Mouse (Mus musculus) heart, postnatal 0 days (tissue): ENCODE data around the gene Tfip11. TPM values are rescaled to one million over a fixed set of nuclear protein-coding genes. Genes with fewer than 3 reads are reported as not detected.

Source experiments
- ATAC-seq: fragments of 200-750 bp; cut with Nextera tagmentation; 2 replicates; pipeline ENCODE4 v1.8.0; 2017; ENCODE audit warnings: low read depth, moderate number of reproducible peaks, moderate library complexity; ENCODE audit not compliant: insufficient read depth
- DNase-seq: peaks from one replicate; pipeline ENCODE4 v3.0.0-alpha.2; 2016; ENCODE audit warnings: low spot score
- H3K27ac ChIP-seq: fragments of 300-500 bp; sonication (generic); 2 replicates; pipeline ENCODE4 v1.5.1; 2014; ENCODE audit warnings: low read depth, mild to moderate bottlenecking
- H3K27me3 ChIP-seq: fragments of 300-500 bp; sonication (generic); 2 replicates; pipeline ENCODE4 v1.6.1; 2014; ENCODE audit warnings: low read length, mixed read lengths; ENCODE audit not compliant: control insufficient read depth, insufficient read depth
- H3K36me3 ChIP-seq: fragments of 300-500 bp; sonication (generic); replicated peaks from 2 replicates; pipeline ENCODE4 v1.6.1; 2014; ENCODE audit warnings: low read length, mixed read lengths; ENCODE audit not compliant: control insufficient read depth, insufficient read depth
- H3K4me1 ChIP-seq: fragments of 300-500 bp; sonication (generic); 2 replicates; pipeline ENCODE4 v1.6.1; 2014; ENCODE audit warnings: antibody characterized with exemption; ENCODE audit not compliant: control insufficient read depth, insufficient read depth
- H3K4me2 ChIP-seq: fragments of 300-500 bp; sonication (generic); 2 replicates; pipeline ENCODE4 v1.6.1; 2014; ENCODE audit warnings: low read depth, mild to moderate bottlenecking, low read length, moderate library complexity
- H3K4me3 ChIP-seq: fragments of 300-500 bp; sonication (generic); 2 replicates; pipeline ENCODE4 v1.5.1; 2014; ENCODE audit warnings: low read depth, low read length
- H3K9ac ChIP-seq: fragments of 300-500 bp; sonication (generic); replicated peaks from 2 replicates; pipeline ENCODE4 v1.6.1; 2014; ENCODE audit warnings: low read depth, low read length, mixed read lengths
- H3K9me3 ChIP-seq: fragments of 300-500 bp; sonication (generic); replicated peaks from 2 replicates; pipeline ENCODE4 v1.6.1; 2016; ENCODE audit warnings: low read length; ENCODE audit not compliant: control insufficient read depth
- CTCF ChIP-seq: IDR thresholded peaks from 2 replicates; pipeline ENCODE4 v1.5.1; 2016; ENCODE audit warnings: antibody characterized with exemption, control low read depth, low read depth
- EP300 ChIP-seq: IDR thresholded peaks from 2 replicates; pipeline ENCODE4 v1.6.1; 2016; ENCODE audit warnings: antibody characterized with exemption, low read depth
- WGBS: fragments of 180-500 bp; shearing (Covaris S2); extraction: QIAGEN DNeasy Blood & Tissue Kit; methylation state at CpG from one replicate; pipeline ENCODE4 v1.1.7; 2014; 5-methylcytosine and 5-hydroxymethylcytosine counted together
- polyA plus RNA-seq: library from polyadenylated mRNA; unstranded; fragments of >200 nt; fragmentation: Nextera tagmentation; extraction: Ambion mirVana; gene quantifications from 2 replicates; pipeline ENCODE4 v1.2.1, GENCODE M21; 2015
- total RNA-seq: library from RNA; depleted of rRNA; stranded (reverse); fragments of >200 nt; gene quantifications from 2 replicates; pipeline ENCODE4 v1.2.3, GENCODE M21; 2014; ENCODE audit warnings: low replicate concordance; rRNA removed

Tfip11 gene
- 6.5 and 11.4 TPM in 2 replicates for total RNA-seq
- 11.7 TPM in 2 replicates for polyA plus RNA-seq

GRCm38 (mm10) chr5:112325546-112326445 is at the start of gene Tfip11:
Gene Tfip11, plus strand, starts transcription at chr5:112326358.
- H3K36me3 ChIP-seq = peaks cover 30% of the 10 kb centered on the region
- peak; percentile 92 for ATAC-seq
- 6% methylated on average over 48 of the region's 48 CpGs for WGBS

GRCm38 (mm10) chr5:112276907-112277348 is 49.2 kb upstream of the Tfip11 start:
- peak; percentile 4; the same call in 1 of the 2 replicates for ATAC-seq

More at GRCm38 (mm10) chr5:112325546-112326445, at the start of gene Tfip11:
- peak; percentile 92 for DNase-seq
- Histone ChIP-seq H3K4me3 (peak within 1 kb of the TSS; percentile 99), H3K27ac (peak within 1 kb of the TSS; percentile 86), H3K4me2 (peak within 1 kb of the TSS; percentile 89), H3K27me3 (no peaks in the 10 kb centered on the region), H3K9ac (peak within 1 kb of the TSS; percentile 84), H3K4me1 (peaks cover 25% of the 10 kb centered on the region), H3K9me3 (no peaks in the 10 kb centered on the region)
- TF ChIP-seq CTCF (0 out of 2 replicates have a peak, but pooled peaks have one; percentile 4), EP300 (peak; percentile 67)

GRCm38 (mm10) chr5:112277906-112278470 is 48.2 kb upstream of the Tfip11 start:
- ATAC-seq (no peak), DNase-seq (no peak)
- TF ChIP-seq CTCF (no peak), EP300 (no peak)
- WGBS = 75% methylated on average over 11 of the region's 11 CpGs
- Histone ChIP-seq H3K9ac (no peak overlapping the region), H3K36me3 (no peaks in the 10 kb centered on the region), H3K27me3 (no peaks in the 10 kb centered on the region), H3K4me3 (peak overlapping the region; percentile 75), H3K4me2 (peak overlapping the region; percentile 87), H3K4me1 (peaks cover 39% of the 10 kb centered on the region), H3K27ac (no peak overlapping the region), H3K9me3 (no peaks in the 10 kb centered on the region)

More at GRCm38 (mm10) chr5:112276907-112277348, 49.2 kb upstream of the Tfip11 start:
- H3K4me2 ChIP-seq = peak overlapping the region; percentile 87
- under 1% methylated on average over 24 of the region's 24 CpGs for WGBS
- H3K4me3 ChIP-seq = peak overlapping the region; percentile 75
- H3K9me3 ChIP-seq = no peaks in the 10 kb centered on the region
- TF ChIP-seq CTCF (no peak), EP300 (no peak)
- H3K27ac ChIP-seq = peak overlapping the region; percentile 83
- no peaks in the 10 kb centered on the region for H3K36me3 ChIP-seq
- peak overlapping the region; percentile 77 for H3K9ac ChIP-seq
- DNase-seq = no peak
- H3K27me3 ChIP-seq = no peaks in the 10 kb centered on the region
- peaks cover 31% of the 10 kb centered on the region for H3K4me1 ChIP-seq

GRCm38 (mm10) chr5:112279181-112280021 is 46.8 kb upstream of the Tfip11 start:
- ATAC-seq (no peak), DNase-seq (no peak)
- H3K27me3 ChIP-seq = no peaks in the 10 kb centered on the region
- no peak overlapping the region for H3K4me3 ChIP-seq
- 66% methylated on average over 17 of the region's 17 CpGs for WGBS
- no peaks in the 10 kb centered on the region for H3K9me3 ChIP-seq
- no peaks in the 10 kb centered on the region for H3K36me3 ChIP-seq
- H3K4me1 ChIP-seq = peaks cover 42% of the 10 kb centered on the region
- no peak overlapping the region for H3K9ac ChIP-seq
- peak overlapping the region; percentile 87 for H3K4me2 ChIP-seq
- TF ChIP-seq EP300 (no peak), CTCF (no peak)
- peak overlapping the region; percentile 51 for H3K27ac ChIP-seq

- peaks cover 49% of the 10 kb centered on the region for H3K4me1 ChIP-seq
- no peaks in the 10 kb centered on the region for H3K36me3 ChIP-seq
- no peaks in the 10 kb centered on the region for H3K27me3 ChIP-seq
- 61% methylated on average over 7 of the region's 7 CpGs for WGBS
- H3K4me2 ChIP-seq = 0 out of 2 replicates have a peak overlapping the region, but pooled peaks have one; percentile 4
- no peak for DNase-seq
- no peak overlapping the region for H3K9ac ChIP-seq
- H3K4me3 ChIP-seq = no peak overlapping the region
- ATAC-seq = no peak
- peak overlapping the region; percentile 51 for H3K27ac ChIP-seq
- TF ChIP-seq CTCF = no peak
- no peak for TF ChIP-seq EP300
- H3K9me3 ChIP-seq = no peaks in the 10 kb centered on the region
Observed at GRCm38 (mm10) chr5:112280151-112280550, 46.0 kb upstream of the Tfip11 start.
